Mouse (Mus musculus) midbrain, postnatal 0 days (tissue): Measurements from ENCODE around the gene Cd59a. TPM values are rescaled to one million over a fixed set of nuclear protein-coding genes. Genes with fewer than 3 reads are reported as not detected.
"Not testable (repeated sequence)": the region's sequence is repeated elsewhere in the genome, so short reads cannot be mapped to it uniquely, and the experiment has no call there.

Source experiments
- ATAC-seq: fragments of 200-750 bp; cut with Nextera tagmentation; 2 replicates; pipeline ENCODE4 v1.8.0; 2017; ENCODE audit warnings: moderate number of reproducible peaks, mild to moderate bottlenecking, moderate TSS enrichment, moderate library complexity; ENCODE audit not compliant: low FRiP score
- DNase-seq: peaks from one replicate; pipeline ENCODE4 v3.0.0-alpha.2; 2015; ENCODE audit warnings: low spot score
- H3K27ac ChIP-seq: fragments of 300-500 bp; sonication (generic); 2 replicates; pipeline ENCODE4 v1.5.1; 2014; ENCODE audit warnings: low read depth, mild to moderate bottlenecking, low read length, mixed read lengths
- H3K27me3 ChIP-seq: fragments of 300-500 bp; sonication (generic); 2 replicates; pipeline ENCODE4 v1.6.1; 2014; ENCODE audit warnings: low read length, control low read depth, mixed read lengths; ENCODE audit not compliant: insufficient read depth
- H3K36me3 ChIP-seq: fragments of 300-500 bp; sonication (generic); 2 replicates; pipeline ENCODE4 v1.6.1; 2014; ENCODE audit warnings: low read length, control low read depth, mixed read lengths; ENCODE audit not compliant: insufficient read depth
- H3K4me1 ChIP-seq: fragments of 300-500 bp; sonication (generic); 2 replicates; pipeline ENCODE4 v1.6.1; 2014; ENCODE audit warnings: mild to moderate bottlenecking, control low read depth, antibody characterized with exemption, low read length, mixed read lengths; ENCODE audit not compliant: insufficient read depth
- H3K4me2 ChIP-seq: fragments of 300-500 bp; sonication (generic); 2 replicates; pipeline ENCODE4 v1.6.1; 2014; ENCODE audit warnings: low read depth, mild to moderate bottlenecking, low read length, mixed read lengths; ENCODE audit not compliant: poor library complexity, severe bottlenecking
- H3K4me3 ChIP-seq: fragments of 300-500 bp; sonication (generic); 2 replicates; pipeline ENCODE4 v1.5.1; 2014; ENCODE audit warnings: low read depth, mild to moderate bottlenecking, low read length, moderate library complexity
- H3K9ac ChIP-seq: fragments of 300-500 bp; sonication (generic); replicated peaks from 2 replicates; pipeline ENCODE4 v1.6.1; 2014; ENCODE audit warnings: mild to moderate bottlenecking, low read length, moderate library complexity, mixed read lengths; ENCODE audit not compliant: poor library complexity, severe bottlenecking
- H3K9me3 ChIP-seq: fragments of 300-500 bp; sonication (generic); 2 replicates; pipeline ENCODE4 v1.6.1; 2016; ENCODE audit warnings: low read length, control low read depth
- CTCF ChIP-seq: IDR thresholded peaks from 2 replicates; pipeline ENCODE4 v1.5.1; 2016; ENCODE audit warnings: antibody characterized with exemption, mild to moderate bottlenecking
- WGBS: fragments of 180-500 bp; shearing (Covaris S2); extraction: QIAGEN DNeasy Blood & Tissue Kit; methylation state at CpG from one replicate; pipeline ENCODE4 v1.1.7; 2014; 5-methylcytosine and 5-hydroxymethylcytosine counted together
- polyA plus RNA-seq: library from polyadenylated mRNA; unstranded; fragments of >200 nt; fragmentation: Nextera tagmentation; extraction: Ambion mirVana; gene quantifications from 2 replicates; pipeline ENCODE4 v1.2.1, GENCODE M21; 2015
- total RNA-seq: library from RNA; depleted of rRNA; stranded (reverse); fragments of >200 nt; gene quantifications from 2 replicates; pipeline ENCODE4 v1.2.3, GENCODE M21; 2014

Gene Cd59a
- total and polyA plus RNA-seq, 2 experiments from 2014 or later, result 3.2 to 14.6 TPM

DNA sequence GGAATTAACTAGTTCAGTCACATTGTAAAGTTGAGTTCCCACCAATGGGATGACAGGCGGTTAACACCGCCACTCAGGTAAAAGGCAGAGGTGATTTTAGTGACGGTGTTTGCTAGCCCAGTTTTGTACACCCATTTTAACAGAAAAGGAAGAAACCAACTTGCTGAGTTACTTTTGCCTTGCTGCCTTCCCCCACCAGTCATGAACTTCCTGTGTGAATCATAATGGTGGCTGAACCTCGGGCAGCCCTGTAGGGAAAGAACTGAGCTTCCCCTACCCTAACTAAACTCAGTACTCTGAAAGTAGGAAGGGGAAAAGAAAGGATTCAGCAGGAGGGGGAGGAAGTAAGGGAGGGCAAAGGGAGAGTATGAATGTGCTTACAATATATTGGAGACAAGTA is 14.4 kb downstream of the Cd59a start:
- Histone ChIP-seq H3K9me3 (no peaks in the 10 kb centered on the region), H3K36me3 (no peaks in the 10 kb centered on the region), H3K4me3 (no peak overlapping the region), H3K27me3 (no peaks in the 10 kb centered on the region), H3K4me2 (no peak overlapping the region), H3K4me1 (no peaks in the 10 kb centered on the region), H3K9ac (no peak overlapping the region), H3K27ac (no peak overlapping the region)
- 92% methylated on average over 4 of the region's 4 CpGs for WGBS
- no peak for TF ChIP-seq CTCF
- DNase-seq (no peak), ATAC-seq (no peak)

DNA sequence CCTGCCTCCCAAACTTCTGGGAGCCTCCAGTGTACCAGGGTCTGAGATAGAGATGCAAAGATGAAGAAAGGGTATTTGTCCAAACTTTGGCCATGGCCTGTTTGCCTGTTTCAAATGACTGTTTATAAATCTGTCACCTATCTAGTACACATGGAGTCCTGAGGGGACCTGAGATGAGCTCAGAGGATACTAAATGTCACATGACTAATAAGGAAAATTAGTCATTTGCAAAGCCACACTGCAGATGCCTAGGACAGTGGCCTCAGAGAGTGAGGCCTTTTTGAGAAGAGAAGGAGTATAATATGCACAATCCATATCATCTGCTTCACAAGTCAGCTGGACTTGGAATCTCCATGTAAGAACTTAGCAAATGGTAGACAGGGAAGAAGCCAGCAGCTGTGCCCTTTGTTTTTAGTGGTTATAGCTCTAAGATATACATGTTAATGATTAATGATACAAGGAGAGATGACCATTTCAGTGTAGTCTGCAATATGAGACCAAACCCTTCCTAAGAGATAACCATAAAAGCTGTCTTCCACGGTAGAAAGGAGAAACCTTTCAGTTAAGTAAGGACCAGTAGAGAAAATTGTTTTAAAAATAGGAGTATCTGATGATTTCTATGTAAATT is 15.7 kb downstream of the Cd59a start:
- not testable (repeated sequence) for H3K4me1 ChIP-seq, ATAC-seq
- no CpG with 5 or more reads among the region's 1 CpGs for WGBS

GRCm38 (mm10) chr2:104113563-104113962 is 18.0 kb downstream of the Cd59a start:
- H3K9me3 ChIP-seq, H3K4me2 ChIP-seq, H3K4me1 ChIP-seq, H3K4me3 ChIP-seq, H3K36me3 ChIP-seq, H3K27ac ChIP-seq, ATAC-seq, H3K27me3 ChIP-seq, H3K9ac ChIP-seq, DNase-seq: not testable (repeated sequence)

More for the DNA sequence above, 15.7 kb downstream of the Cd59a start:
- DNase-seq, H3K9me3 ChIP-seq, H3K4me2 ChIP-seq, H3K9ac ChIP-seq, H3K27me3 ChIP-seq, H3K27ac ChIP-seq, H3K36me3 ChIP-seq, H3K4me3 ChIP-seq: not testable (repeated sequence)

GRCm38 (mm10) chr2:104114898-104115297 is 19.3 kb downstream of the Cd59a start:
- Histone ChIP-seq H3K27ac (no peak overlapping the region), H3K4me2 (no peak overlapping the region), H3K27me3 (no peaks in the 10 kb centered on the region), H3K4me1 (no peaks in the 10 kb centered on the region), H3K9me3 (no peaks in the 10 kb centered on the region), H3K4me3 (no peak overlapping the region), H3K9ac (no peak overlapping the region), H3K36me3 (no peaks in the 10 kb centered on the region)
- TF ChIP-seq CTCF, result no peak
- DNase-seq (no peak), ATAC-seq (no peak)
- WGBS, result 82% methylated on average over 3 of the region's 3 CpGs

DNA sequence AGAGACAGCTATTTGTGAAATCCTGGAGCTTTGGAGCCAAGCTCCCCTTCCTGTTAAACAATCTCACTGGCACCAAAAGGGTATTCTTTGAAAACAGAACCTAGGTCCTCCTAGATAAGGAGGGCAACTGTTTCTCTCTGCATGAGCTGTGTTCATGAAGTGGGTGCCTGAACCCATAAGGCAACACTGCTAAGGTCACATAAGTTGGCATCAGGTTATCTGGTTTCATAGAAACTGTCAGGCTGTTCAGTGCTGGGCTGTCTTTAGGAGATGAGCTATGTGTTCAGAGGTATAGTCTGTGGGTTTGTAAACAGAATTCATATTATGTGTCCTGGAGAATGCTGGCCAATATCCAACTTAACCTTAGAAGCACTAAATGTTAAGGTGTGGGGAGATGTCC is 21.6 kb downstream of the Cd59a start:
- H3K4me3 ChIP-seq, H3K9ac ChIP-seq, H3K4me1 ChIP-seq, H3K27ac ChIP-seq, DNase-seq, H3K9me3 ChIP-seq, H3K27me3 ChIP-seq, H3K36me3 ChIP-seq, ATAC-seq, H3K4me2 ChIP-seq: not testable (repeated sequence)

- Histone ChIP-seq H3K9ac (no peak overlapping the region), H3K9me3 (no peaks in the 10 kb centered on the region), H3K36me3 (no peaks in the 10 kb centered on the region), H3K27me3 (no peaks in the 10 kb centered on the region), H3K4me1 (no peaks in the 10 kb centered on the region), H3K4me3 (no peak overlapping the region), H3K4me2 (no peak overlapping the region), H3K27ac (no peak overlapping the region)
- no peak for ATAC-seq
- no peak for TF ChIP-seq CTCF
- DNase-seq, result no peak
- 69% methylated on average over 1 of the region's 1 CpGs for WGBS
Measured at GRCm38 (mm10) chr2:104119097-104119496, 23.5 kb downstream of the Cd59a start.
